Mouse (Mus musculus): Measurements from ENCODE around the gene Slk.
A peak's percentile ranks its signal among the peaks of the same experiment; 100 is the strongest.

Gene Slk

DNA sequence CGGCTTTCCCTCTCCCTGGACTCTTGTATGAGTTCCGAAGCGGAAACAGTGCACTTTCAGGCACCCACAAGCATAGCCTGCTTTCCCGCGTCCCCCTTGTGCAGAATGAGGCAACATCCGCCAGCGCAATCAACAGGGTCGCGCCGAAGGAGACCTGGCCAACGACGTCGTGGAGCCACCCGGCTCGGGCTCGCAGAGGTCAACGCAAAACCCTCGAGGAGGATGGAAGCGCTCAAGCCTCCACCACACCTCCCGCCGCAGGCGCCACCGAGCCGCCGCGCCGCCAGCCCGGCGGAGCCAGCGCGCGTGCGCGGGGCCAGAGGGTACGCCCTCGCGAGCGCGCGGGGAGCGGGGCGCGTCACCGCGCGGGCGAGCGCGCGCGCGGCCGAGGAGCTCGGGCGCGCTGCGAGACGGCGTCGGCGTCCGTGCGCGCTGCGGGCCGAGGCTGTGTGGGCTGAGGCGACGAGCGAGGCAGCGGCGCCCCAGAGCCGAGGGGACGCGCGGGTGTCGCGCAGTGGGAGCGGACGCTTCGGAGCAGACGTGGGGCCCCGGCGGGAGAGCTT is at the start of gene Slk:
Gene Slk, plus strand, starts transcription at position 454 of the 563 bp plus-strand sequence.
- peak; percentile 73 for DNase-seq (ENCODE audit: low spot score)

DNA sequence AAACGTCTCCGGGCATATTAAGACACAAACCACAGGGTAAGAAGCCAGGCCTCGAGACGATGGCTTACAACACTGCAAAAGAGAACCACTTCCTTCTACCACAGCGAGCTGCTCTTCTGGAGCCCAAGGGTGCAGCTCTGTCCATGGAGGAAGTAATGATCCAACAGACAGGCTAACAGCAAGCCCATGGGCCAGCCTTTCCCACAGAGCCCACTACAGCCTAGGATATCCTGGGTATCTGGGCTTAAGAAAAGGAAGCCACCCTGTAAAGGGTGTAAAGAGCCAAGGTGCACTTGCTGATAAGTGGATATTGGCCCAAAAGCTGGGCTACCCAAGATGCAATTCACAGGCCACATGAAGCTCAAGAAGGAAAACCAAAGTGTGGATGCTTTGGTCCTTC is 48.2 kb upstream of the Slk start:
- no peak for DNase-seq (ENCODE audit: low spot score)

DNA sequence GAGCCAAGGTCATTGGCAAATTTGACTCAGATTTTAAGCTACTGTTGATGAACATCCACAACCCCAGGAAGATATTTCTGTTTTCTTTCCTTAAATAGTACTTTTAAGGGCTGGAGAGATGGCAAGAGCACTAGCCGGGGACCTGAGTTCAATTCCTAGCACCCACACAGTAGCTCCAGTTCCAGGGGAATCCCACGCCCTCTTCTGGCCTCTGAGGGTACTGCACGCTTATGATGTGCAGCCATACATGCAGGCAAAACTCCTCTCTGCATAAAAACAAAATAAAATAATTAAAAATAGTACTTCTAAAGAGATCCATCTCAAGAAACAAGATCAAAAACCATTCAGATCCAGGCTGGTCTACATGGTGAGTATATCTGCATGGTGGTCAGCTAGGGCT is 47.0 kb upstream of the Slk start:
- no peak for DNase-seq (ENCODE audit: low spot score)

GRCm38 (mm10) chr19:47534131-47534530 is 45.3 kb upstream of the Slk start:
- no peak for DNase-seq (ENCODE audit: low spot score)

GRCm38 (mm10) chr19:47536521-47537299 is 42.8 kb upstream of the Slk start:
- DNase-seq (ENCODE audit: low spot score): peak; percentile 96

DNA sequence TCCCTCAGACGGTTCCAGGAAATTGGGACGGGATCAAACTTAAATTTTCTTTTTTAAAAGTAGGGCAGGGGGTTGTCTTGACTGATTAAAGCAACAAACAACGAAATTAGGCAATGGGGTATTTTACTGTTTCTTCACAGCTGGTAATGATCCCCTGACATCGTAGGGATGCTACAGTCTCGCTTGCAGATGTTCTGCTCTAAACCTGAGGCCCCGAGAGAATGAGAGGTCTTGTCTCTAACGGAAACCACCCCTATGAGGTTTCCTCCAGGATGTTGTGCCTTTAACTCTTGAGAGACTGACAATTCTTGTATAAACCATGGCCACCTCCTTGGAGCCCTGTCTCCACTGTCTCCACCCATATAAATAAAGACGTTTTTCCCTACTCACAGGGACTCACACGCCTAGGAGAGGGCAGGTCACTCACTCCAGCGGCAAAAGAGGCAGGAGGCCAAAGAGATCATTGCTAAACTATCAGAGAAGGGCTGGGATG is 42.1 kb upstream of the Slk start, which contains the start of gene Stn1:
Gene Stn1, minus strand, starts transcription at position 208 of the 493 bp plus-strand sequence.
- no peak for DNase-seq (ENCODE audit: low spot score)

- DNase-seq (ENCODE audit: low spot score): no peak
Observed at GRCm38 (mm10) chr19:47537879-47538278, 41.6 kb upstream of the Slk start.

GRCm38 (mm10) chr19:47538801-47539200 is 40.7 kb upstream of the Slk start:
- no peak for DNase-seq (ENCODE audit: low spot score)

GRCm38 (mm10) chr19:47542441-47542840 is 37.0 kb upstream of the Slk start:
- DNase-seq (ENCODE audit: low spot score): no peak

- DNase-seq (ENCODE audit: low spot score): no peak
Observed at GRCm38 (mm10) chr19:47545055-47545454, 34.4 kb upstream of the Slk start.

DNA sequence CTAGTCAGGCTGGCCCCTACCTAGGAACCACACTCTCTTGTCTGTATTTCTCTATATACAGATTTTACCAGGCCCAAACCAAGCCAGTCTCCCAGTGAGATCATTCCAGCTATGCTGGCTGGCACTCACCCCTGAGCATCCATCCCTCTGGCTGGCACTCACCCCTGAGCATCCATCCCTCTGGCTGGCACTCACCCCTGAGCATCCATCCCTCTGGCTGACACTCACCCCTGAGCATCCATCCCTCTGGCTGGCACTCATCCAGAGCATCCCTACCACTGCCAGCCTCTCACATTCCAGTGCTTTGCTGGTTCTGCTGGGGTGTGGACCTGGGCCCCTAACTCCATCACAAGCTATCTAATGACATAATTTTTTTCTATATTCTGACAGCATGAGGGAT is 34.0 kb upstream of the Slk start:
- DNase-seq (ENCODE audit: low spot score): no peak

DNA sequence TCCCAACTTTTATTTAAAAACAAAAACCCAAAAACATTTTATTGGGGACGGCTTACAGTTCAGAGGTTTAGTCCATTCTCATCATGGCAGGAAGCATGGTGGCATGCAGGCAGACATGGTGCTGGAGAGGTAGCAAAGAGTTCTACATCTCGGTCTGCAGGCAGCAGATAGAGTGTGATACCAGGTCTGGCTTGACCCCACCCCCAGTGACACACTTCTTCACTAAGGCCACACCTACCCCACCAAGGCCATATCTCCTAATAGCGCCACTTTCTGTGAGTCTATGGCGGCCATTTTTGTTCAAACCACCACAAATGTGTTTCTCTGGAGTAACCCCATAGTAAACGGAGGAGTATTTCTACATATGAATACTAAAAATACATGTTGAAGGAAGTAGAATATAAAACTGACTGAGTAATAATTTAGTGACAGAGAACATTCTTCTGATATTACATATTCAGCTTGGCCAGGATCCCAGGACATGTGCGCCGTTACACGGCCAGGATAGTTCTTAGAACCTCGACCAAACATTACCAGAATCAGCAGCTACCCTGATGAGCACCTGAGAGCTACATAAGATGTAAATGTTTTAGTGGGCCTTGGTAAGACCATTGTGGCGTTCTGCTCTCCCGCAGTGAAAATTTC is 30.9 kb upstream of the Slk start:
- DNase-seq (ENCODE audit: low spot score): no peak

- DNase-seq (ENCODE audit: low spot score): no peak
Observed at GRCm38 (mm10) chr19:47549174-47549573, 30.3 kb upstream of the Slk start.

DNA sequence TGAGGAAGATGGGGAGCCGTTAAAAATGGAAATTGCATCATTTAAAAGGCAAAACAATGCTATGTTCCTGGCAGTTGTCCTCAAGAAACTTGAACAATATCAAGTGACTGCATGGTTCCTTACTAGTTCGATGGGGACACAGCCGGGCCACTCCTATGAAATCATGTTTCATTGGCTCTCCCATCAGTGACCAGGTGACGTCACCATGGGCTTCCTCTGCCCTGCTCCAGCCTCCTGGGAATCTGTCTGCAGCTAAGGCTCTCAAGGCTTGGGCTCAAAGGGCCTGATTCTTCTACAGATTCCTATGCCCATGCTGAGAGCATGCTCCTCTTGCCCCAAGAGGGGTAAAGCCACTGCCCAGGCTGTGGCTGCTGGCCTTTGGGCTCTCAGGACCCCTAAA is 29.9 kb upstream of the Slk start:
- DNase-seq (ENCODE audit: low spot score): no peak

DNA sequence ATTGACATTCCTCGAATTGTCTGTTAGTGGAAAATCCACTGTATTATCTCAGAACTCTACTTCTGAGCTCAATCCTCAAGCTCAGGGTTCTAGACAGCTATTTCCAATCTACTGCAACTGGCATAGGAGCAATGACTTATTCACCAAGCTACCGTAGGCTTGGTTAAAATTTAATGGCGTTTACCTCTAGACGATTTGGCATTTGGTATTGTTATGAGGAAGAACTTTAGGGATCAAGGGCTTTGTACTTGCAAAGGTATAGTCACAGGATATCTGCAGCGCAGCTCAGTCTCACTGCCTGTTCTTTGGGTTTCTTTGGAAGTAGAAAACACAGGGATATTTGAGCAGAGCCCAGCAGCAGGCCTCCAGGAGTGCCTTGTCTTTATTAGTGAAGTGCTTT is 20.3 kb upstream of the Slk start:
- DNase-seq (ENCODE audit: low spot score): no peak

DNA sequence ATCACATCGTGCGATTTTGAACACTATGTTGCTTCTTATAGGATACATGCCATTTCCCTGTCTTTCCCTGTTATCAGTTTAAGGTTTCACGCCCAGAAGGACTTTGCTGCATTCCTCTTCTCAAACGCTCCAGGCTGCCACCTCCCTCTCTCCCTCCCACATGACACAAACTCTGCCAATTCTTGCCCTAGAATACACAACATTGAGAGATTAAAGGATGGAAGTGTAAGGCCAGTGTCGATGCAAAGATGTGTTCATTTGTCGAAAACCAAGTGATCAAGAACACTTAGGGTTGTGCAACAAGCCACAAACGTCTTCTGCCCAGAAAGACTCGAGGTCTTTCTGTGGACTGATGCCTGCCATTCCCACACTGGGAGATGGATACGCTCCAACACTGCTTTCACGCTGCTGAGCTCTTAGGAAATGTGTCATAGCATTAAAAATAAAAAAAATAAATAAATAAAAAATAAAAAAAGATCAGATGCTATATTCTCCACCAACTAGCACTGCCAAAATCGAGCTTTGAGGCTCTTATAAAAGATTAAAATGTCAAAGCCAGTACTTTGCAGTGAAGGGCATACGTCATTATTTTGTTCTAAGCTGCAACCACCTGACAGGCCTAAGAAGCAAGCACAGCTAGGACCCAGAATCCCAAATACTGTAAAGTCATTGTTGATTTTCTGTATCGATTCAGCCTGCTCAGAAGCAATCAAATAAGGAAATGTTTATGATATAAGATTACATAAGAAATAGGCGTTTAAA is 19.5 kb upstream of the Slk start:
- no peak for DNase-seq (ENCODE audit: low spot score)

GRCm38 (mm10) chr19:47560544-47561161 is 18.8 kb upstream of the Slk start:
- DNase-seq (ENCODE audit: low spot score): no peak

- DNase-seq (ENCODE audit: low spot score): no peak
Observed at GRCm38 (mm10) chr19:47561996-47562441, 17.5 kb upstream of the Slk start.

DNA sequence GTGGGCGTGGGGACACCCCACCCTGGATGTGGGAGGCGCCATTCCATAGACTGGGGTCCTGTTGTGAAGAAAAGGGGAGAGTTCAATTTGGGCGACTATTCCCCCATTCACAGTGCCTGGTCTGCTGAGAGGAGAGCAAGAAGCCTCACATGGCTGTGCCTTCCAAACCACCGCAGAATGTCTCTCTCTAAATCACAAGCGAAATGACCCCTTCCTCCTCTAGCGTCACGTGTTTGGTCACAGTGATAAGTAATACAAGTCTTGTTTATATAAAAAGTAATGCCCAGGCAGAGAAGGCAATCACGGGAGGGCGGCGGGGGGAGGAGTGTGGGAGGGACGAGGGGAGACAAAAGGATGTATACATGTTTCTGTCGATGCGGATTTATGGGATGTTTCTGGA is 15.8 kb upstream of the Slk start:
- no peak for DNase-seq (ENCODE audit: low spot score)

DNA sequence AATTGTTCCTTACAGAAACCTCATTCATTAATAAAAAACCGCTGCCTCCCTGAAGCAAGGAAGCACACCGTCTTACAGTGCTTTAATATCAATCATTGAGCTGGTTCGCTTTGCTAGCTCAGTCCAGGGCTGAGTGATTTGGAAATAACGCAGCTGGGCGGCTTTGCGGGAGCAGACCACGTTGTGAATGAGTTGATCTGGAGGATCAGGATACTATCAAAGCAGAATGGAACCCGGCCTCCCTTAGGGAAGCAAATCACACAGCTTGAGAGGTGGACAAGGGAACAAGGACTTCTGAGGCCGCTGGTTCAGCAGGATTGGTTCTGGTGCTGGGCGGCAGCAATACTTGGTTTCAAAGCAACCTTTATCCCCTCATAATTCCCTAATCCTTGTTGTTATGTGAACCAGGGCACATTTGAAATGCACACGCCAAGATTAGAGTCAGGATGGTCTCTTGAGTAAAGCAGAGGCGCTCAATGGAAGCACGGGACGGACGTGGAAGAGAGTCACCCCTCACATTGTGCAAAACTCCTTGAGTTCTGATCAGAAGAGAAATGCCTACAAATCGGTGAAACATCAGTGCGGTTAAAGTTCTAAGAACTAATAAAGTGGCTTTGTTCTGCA is 14.3 kb upstream of the Slk start:
- no peak for DNase-seq (ENCODE audit: low spot score)

- DNase-seq (ENCODE audit: low spot score): no peak
Observed at GRCm38 (mm10) chr19:47565994-47566393, 13.5 kb upstream of the Slk start.
